Mouse (Mus musculus): ENCODE data around the gene Dot1l.

Dot1l gene

GRCm38 (mm10) chr10:80754594-80755290 is at the start of gene Dot1l:
Gene Dot1l, plus strand, starts transcription at chr10:80755206.
- DNase-seq = peak; percentile 99

DNA sequence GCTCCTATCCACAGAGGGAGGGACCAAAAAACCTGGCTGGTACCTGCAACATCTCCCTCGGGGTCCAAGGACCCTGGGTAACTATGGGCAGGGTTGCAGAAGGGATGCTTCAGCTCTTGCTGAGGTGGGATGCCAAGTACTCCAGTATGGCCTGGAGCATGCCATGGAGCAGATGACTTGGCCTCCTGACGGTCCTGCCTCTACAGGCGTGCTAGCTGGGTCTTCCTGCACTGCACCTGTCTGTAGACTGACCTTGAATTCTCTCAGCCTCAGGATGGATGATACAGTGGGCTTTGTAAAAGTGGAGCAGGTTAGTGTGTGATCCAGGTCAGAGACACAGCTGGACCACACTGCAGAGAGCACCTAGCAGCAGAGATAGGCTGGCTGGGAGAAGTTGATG is 49.5 kb upstream of the Dot1l start:
- DNase-seq = no peak

DNA sequence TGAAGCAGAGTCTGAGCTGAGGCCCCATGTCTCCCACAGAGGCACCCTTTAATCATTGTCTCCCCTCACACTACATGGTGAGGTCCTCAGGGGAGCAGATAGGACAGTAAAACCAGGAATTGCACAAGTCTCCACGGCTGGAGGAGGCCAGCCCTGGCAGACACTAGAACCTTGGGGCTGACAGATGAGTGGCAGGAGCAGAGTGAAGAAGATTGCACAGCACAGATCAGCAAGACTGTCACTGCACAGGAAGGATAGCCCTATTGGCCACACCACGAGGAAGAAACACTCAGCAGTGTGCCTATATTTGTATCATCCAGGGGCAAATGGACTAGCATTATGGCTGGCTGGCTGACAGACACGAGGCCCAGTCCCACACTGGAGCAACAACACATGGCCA is 44.2 kb upstream of the Dot1l start:
- no peak for DNase-seq

- no peak for DNase-seq
These were observed 37.7 kb upstream of the Dot1l start for GRCm38 (mm10) chr10:80717281-80717680.

- DNase-seq = no peak
These were observed 27.5 kb upstream of the Dot1l start for GRCm38 (mm10) chr10:80727369-80728127.

DNA sequence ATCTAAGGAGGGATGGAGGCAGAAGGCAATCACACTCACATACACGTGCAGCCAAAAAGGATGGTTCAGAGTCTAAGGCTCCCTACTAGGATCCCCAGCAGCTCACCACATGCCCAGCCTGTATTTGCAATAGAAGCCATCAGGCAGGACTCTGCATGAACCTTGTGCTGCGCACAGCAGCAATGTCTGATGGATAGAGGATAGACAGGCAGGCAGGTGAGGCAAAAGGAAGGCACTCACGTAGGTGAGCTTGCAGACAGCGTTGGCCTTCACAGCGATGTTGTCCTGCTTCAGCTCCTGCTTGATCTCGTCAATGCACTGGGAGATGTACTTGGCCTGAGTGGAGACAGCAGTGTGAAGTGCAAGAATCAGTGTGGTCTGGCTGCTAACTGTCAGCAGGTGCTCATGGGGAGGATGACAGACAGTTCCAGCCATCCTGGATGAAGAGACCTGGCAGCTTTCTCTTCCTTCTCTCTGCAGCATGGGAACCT is 22.4 kb upstream of the Dot1l start:
- no peak for DNase-seq

DNA sequence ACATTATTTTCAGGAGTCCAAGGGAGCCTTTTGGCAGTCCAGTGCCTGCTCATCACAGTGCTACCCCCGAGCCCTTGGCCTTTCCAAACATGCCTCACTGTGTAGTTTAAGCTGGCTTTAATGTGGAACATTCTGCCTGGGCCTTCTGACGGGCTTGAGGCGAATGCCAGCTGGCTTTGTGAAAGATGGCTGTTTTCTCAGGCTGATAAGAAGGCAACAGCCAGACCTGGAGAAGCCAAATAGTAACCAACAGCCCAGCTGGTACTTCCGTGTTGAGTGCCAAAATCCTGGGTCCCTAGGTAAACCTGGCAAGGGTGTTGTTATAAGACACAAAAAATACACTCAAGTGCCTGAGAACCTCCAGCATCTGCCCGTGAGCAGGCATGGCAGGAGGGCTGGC is 18.3 kb upstream of the Dot1l start:
- DNase-seq = no peak

GRCm38 (mm10) chr10:80738657-80739056 is 16.3 kb upstream of the Dot1l start:
- no peak for DNase-seq

GRCm38 (mm10) chr10:80741146-80741545 is 13.9 kb upstream of the Dot1l start:
- no peak for DNase-seq

- peak; percentile 37 for DNase-seq
These were observed 13.3 kb upstream of the Dot1l start for GRCm38 (mm10) chr10:80741634-80742179.

DNA sequence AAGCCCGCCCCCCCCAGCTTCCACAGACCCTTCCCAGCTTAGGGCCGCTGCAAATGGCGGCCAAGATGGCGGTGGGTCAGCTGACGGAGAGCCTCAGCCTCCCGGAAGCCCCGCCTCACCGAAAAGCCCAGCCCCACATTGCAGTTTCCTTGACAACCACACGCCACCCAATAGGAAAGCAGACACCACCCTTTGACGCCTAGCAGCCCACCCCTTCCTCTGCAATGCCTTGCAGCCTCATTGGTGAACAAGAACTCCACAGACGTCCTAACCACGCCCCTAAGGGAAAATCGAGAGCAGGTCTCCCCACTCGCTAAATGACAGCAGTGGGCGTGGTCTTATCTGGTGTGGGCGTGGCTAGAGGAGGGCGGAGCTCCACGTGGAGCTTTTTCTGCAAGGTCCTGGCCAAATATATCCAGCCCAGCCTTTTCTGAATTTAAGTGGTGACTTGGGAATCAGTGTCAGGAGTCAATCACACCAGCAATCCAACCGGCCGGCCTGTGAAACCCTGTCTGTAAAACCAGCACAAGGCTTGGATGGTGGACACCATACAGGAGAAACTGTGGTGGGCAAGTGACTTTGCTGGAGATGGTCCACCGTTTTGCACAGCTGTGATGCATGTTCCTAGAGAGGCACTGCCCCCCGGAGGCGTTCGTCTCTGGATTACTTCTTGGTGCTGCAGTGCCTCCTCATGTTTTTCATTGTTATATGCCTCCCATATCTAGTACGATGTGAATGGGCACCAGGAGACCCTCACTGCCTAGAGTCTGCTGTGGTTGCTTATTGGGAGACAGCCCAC is 12.6 kb upstream of the Dot1l start, which contains the start of gene Ap3d1:
Gene Ap3d1, minus strand, starts transcription at position 85 of the 799 bp plus-strand sequence.
- peak; percentile 93 for DNase-seq

DNA sequence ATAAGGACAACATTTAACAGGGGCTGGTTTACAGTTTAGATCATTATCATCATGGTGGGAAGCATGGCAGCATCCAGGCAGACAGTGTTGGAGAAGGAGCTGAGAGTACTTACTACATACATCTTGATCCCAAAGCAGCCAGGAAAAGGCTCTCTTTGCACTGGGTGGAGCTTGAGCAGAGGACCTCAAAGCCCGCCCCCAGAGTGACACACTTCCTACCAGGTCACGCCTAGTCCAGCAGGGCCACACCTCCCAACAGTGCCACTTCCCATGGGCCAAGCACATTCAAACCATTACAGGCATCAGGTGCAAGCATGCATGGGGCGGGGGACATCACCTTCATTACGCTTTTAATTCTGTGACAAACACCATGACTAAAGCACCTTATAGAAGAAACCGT is 10.7 kb upstream of the Dot1l start:
- no peak for DNase-seq

- DNase-seq = peak; percentile 72
These were observed 7.6 kb upstream of the Dot1l start for GRCm38 (mm10) chr10:80747410-80747809.

DNA sequence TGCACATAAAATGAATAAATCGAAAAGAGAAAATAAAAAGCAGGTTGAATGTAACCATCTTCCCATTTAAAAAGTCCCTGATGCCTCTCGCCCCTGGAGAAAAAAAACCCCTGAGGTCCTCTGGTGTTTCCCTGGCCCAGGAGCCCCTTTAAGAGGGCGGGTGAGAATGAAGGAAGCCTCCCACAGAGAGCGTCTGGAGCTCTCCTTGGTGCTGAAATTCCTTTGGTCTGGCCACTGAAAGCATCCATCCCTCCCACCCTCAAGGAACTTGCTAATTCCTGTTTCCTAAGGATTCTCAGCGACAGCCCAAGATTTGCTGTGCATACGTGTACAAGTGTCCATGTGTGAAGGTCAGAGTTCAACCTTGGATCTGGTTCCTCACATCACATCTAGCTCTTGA is 6.4 kb upstream of the Dot1l start:
- no peak for DNase-seq

GRCm38 (mm10) chr10:80751188-80751832 is 3.7 kb upstream of the Dot1l start:
- DNase-seq = peak; percentile 50

DNA sequence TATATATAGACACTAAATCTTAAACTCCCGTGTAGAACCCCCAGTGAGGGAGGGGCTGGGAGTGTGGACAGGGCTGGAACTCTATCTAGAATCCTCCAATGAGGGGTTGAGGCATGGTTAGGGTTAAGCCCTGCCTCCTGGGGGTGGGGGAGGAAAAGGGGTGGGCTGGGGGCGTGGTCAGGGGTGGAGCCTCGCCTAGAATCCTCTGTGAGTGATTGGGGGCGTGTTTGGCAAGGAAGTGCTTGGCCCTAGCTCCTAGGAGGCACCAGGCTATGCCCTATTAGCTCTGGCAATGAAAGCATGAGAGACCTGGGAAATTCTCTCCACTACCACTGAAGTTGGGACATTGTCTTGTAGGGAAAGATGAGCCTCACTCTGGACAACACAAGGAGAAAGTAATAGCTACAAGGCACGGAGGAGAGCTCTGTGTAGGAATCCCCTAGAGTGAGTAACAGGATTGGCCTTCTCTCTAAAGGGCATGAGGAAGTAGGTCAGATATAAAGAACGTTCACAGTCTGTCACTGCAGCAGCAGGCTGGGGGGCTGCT is 2.9 kb upstream of the Dot1l start:
- DNase-seq = peak; percentile 62

- DNase-seq = no peak
These were observed 447 bp downstream of the Dot1l start for GRCm38 (mm10) chr10:80755291-80756015.

DNA sequence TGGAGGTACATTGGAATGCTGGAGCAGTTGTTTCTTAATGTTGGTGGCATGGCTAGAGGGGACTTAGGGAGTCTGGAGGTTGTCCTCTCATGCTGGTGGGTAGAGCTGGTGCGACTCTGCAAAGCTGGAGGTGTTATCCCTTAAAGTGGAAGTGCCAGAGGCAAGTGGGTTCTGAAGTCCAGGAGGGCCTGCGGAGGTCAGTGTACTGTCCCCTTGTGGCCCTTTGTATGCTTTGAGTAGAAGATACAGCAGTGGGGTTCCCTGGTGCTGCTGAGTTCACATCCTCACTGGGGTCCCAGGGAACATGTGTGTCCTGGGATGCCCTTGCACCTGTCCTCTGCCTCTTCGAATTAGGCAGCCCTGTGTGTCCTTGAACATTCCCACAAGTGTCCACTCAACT is 1.1 kb downstream of the Dot1l start:
- no peak for DNase-seq

- no peak for DNase-seq
These were observed 1.5 kb downstream of the Dot1l start for GRCm38 (mm10) chr10:80756509-80756908.

- DNase-seq = no peak
These were observed 2.0 kb downstream of the Dot1l start for GRCm38 (mm10) chr10:80756967-80757366.

DNA sequence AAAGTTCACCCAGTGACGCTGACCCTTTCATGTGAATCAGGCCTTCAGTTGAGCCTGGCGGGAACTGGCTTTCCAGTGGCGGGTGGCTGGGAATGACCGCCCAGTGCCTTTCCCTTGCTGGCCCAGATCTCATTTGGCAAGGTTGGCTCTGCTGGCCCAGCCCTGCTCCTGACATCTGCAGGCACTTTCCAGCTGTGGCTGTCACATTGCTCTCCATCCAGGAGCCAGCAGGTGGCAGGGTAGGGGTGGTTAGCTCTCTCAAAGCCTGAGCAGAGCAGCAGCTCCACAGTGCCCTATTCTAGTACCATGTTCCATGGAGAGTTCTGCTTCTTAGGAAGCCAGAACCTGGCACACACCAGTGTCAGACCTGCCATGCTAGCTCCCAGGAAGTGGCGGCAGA is 2.7 kb downstream of the Dot1l start:
- peak; percentile 62 for DNase-seq

GRCm38 (mm10) chr10:80758651-80759050 is 3.6 kb downstream of the Dot1l start:
- DNase-seq = no peak

Data from right cerebral cortex, postnatal 14 days (tissue).